22 mouse cellular contexts compared by ENCODE assay signal in the genomic region with DNA sequence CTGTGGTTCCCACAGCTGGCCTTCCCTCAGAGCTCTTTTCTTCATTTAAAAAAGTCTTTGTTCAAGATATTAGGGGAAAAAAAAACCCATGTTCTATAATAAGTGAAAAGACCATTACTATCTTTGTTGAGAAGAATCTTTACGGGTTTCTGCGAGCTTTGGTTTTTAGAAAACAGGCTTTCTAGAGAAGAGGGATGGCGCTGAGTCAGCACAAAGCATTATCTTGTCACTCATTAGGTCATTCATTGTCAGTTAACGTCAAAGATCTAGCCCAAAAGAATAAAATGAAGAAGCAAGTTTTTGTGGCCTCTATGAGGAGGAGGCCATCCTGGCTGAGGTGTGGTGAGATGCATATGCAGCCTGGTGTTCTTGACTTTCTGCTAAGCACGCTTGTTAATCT.
DNase-seq lines count a peak whose midpoint lies in the region; ATAC-seq and TF ChIP-seq lines count a peak whose summit lies in the region.
"Had no signal": no experiment of that assay in that cellular context is flagged by ENCODE, and none has a peak within 500 bp of the region (broad histone marks: within the 10 kb centered on the region; RNA-seq: fewer than 3 reads in every experiment).

No protein-coding gene starts in this region.

- no peaks in the 10 kb centered on the region for H3K36me3 ChIP-seq in liver, postnatal 0 days (replicated peaks; ENCODE audit: insufficient read depth, low read length)
- H3K36me3 ChIP-seq in liver, embryonic 11.5 days (ENCODE audit: control insufficient read depth, insufficient read depth, low read length): no peaks in the 10 kb centered on the region
- H3K36me3 ChIP-seq: embryonic facial prominence, embryonic 10.5 days; embryonic facial prominence, embryonic 12.5 days; forebrain, embryonic 15.5 days had no signal

- peak overlapping the region; percentile 7; the same call in 1 of the 2 replicates for H3K27ac ChIP-seq in layer of hippocampus, adult 2 months
- peak overlapping the region; percentile 48 for H3K27ac ChIP-seq in liver, postnatal 0 days (ENCODE audit: low read depth)
- no peak overlapping the region for H3K27ac ChIP-seq in liver, embryonic 11.5 days (ENCODE audit: low read depth, low read length)
- H3K27ac ChIP-seq: embryonic facial prominence, embryonic 10.5 days; embryonic facial prominence, embryonic 12.5 days; forebrain, embryonic 13.5 days; forebrain, embryonic 15.5 days had no signal

- no peak for TF ChIP-seq EP300 in liver, postnatal 0 days (IDR thresholded peaks at IDR 0.05; ENCODE audit: low read depth)

- no peak for DNase-seq in layer of hippocampus, adult 2 months (ENCODE audit: low spot score in 2 of 2)
- no peak for DNase-seq in layer of hippocampus, adult 11-12 months (ENCODE audit: low spot score)
- no peak for DNase-seq in liver, postnatal 0 days
- no peak for DNase-seq in liver, embryonic 11.5 days (ENCODE audit: low spot score)
- DNase-seq in ovary, postnatal 10 days (ENCODE audit: low spot score): no peak
- DNase-seq: adrenal gland, adult 8-10 months; adrenal gland, postnatal 14 days; adrenal gland, postnatal 36 days; B cell, adult 2 months; cerebellum, adult 11-12 months; cerebellum, adult 2 months; cerebellum, adult 9-10 months; cerebellum, postnatal 10 days; cerebellum, postnatal 25 days; forebrain, postnatal 0 days had no signal

- no peak overlapping the region for H3K9ac ChIP-seq in liver, postnatal 0 days (replicated peaks)
- no peak overlapping the region for H3K9ac ChIP-seq in liver, embryonic 11.5 days (ENCODE audit: low read depth, low read length)
- H3K9ac ChIP-seq: embryonic facial prominence, embryonic 12.5 days; forebrain, embryonic 13.5 days; forebrain, embryonic 15.5 days; forebrain, postnatal 0 days had no signal

- no peak overlapping the region for H3K4me3 ChIP-seq in layer of hippocampus, adult 2 months
- H3K4me3 ChIP-seq in liver, postnatal 0 days (ENCODE audit: low read depth, low read length): no peak overlapping the region
- no peak overlapping the region for H3K4me3 ChIP-seq in liver, embryonic 11.5 days (ENCODE audit: low read depth, low read length)
- H3K4me3 ChIP-seq: embryonic facial prominence, embryonic 10.5 days; embryonic facial prominence, embryonic 12.5 days; forebrain, embryonic 13.5 days; forebrain, embryonic 15.5 days had no signal

- no peak for TF ChIP-seq CTCF in layer of hippocampus, adult 2 months (conservative IDR thresholded peaks at IDR 0.05)
- TF ChIP-seq CTCF in liver, postnatal 0 days (IDR thresholded peaks at IDR 0.05; ENCODE audit: low read depth): no peak

- H3K4me2 ChIP-seq in liver, postnatal 0 days (ENCODE audit: low read depth, low read length): no peak overlapping the region
- H3K4me2 ChIP-seq in liver, embryonic 11.5 days: no peak overlapping the region
- H3K4me2 ChIP-seq: embryonic facial prominence, embryonic 12.5 days; forebrain, embryonic 13.5 days; forebrain, embryonic 15.5 days had no signal

- H3K9me3 ChIP-seq in liver, postnatal 0 days (ENCODE audit: low read length): no peaks in the 10 kb centered on the region
- H3K9me3 ChIP-seq in liver, embryonic 11.5 days (ENCODE audit: control insufficient read depth, low read length): no peaks in the 10 kb centered on the region
- H3K9me3 ChIP-seq: embryonic facial prominence, embryonic 10.5 days; embryonic facial prominence, embryonic 12.5 days; forebrain, embryonic 13.5 days; forebrain, embryonic 15.5 days had no signal

- 83% methylated on average over 5 of the region's 5 CpGs for WGBS in liver, postnatal 0 days (ENCODE audit: insufficient replicate concordance)
- 85% methylated on average over 5 of the region's 5 CpGs for WGBS in liver, embryonic 11.5 days

- no peak for ATAC-seq in liver, postnatal 0 days
- no peak for ATAC-seq in liver, embryonic 11.5 days (replicated peaks; ENCODE audit: low FRiP score)
- ATAC-seq: activated CD4-positive, CD25-positive, alpha-beta regulatory T cell, adult 4 months; CD4-positive, CD25-positive, alpha-beta regulatory T cell, adult 4 months; forebrain, embryonic 13.5 days; forebrain, embryonic 15.5 days; forebrain, postnatal 0 days; Patski had no signal

- no peaks in the 10 kb centered on the region for H3K27me3 ChIP-seq in liver, postnatal 0 days (ENCODE audit: insufficient read depth, low read length)
- no peaks in the 10 kb centered on the region for H3K27me3 ChIP-seq in liver, embryonic 11.5 days (replicated peaks; ENCODE audit: control insufficient read depth, insufficient read depth, low read length)
- H3K27me3 ChIP-seq: embryonic facial prominence, embryonic 12.5 days; forebrain, embryonic 13.5 days; forebrain, embryonic 15.5 days; Patski had no signal

- H3K4me1 ChIP-seq in liver, postnatal 0 days (ENCODE audit: insufficient read depth): peaks cover 38% of the 10 kb centered on the region
- peaks cover 10% of the 10 kb centered on the region for H3K4me1 ChIP-seq in liver, embryonic 11.5 days (replicated peaks; ENCODE audit: control insufficient read depth, insufficient read depth, low read length)
